Mouse (Mus musculus): ENCODE measurements around the gene Kmt2e. TPM values are rescaled to one million over a fixed set of nuclear protein-coding genes. Genes with fewer than 3 reads are reported as not detected.

The Kmt2e gene
- total and polyA plus RNA-seq, 3 experiments, result 16.2 to 75.6 (median 29.3) TPM

DNA sequence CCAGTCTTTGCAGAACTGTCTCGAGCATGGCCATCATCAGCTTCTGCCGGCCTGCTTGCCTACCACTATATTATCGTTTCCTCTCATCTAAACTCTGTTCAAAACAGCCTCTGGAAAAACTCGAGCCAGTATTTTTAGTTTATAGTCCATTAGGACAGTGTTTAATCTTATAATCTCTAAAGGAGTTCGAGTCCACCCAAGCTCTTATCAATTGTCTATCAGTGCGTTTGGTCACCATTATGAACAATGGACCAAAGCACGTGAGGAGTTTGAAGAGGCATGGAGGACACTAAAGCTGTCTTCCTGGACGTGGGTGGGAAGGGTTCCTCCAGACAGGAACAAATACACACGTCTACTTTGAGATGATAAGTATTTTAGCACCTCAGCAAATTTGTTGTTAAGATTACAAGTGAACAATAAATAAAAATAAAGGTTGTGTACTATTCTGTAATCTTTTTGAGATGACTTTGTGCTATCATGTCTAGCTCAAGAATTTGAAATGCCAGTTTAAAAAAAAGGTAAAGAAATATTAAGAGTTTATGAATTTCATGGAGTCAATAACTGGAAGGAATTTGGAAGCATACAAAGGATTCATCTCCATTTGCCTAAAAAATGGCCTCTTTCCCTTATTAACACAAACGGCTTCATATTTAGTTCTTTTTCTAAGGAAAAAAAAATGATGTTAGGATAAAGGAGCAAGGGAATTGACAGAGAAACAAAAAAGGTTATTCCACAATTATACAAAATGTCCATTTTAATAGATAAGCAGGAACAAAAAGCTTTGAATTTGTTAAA is 3.0 kb upstream of the Kmt2e start:
- H3K4me1 ChIP-seq (ENCODE audit: control insufficient read depth in 1 of 2, insufficient read depth in 2 of 2, low read length in 2 of 2), result peaks cover 13 to 28% of the 10 kb centered on the region in 2 experiments
- no peaks in the 10 kb centered on the region for H3K27me3 ChIP-seq (ENCODE audit: control insufficient read depth in 1 of 2, insufficient read depth in 2 of 2, low read length in 2 of 2)
- peak overlapping the region; percentile 32 to 62 for H3K4me3 ChIP-seq (ENCODE audit: control insufficient read depth in 1 of 2, insufficient read depth in 1 of 2, low read depth in 2 of 2, low read length in 2 of 2)
- peak overlapping the region; percentile 25 for H3K27ac ChIP-seq (ENCODE audit: control insufficient read depth, low read depth, low read length)
- H3K79me2 ChIP-seq (ENCODE audit: control insufficient read depth, insufficient read depth, low read length, poor library complexity), result peaks cover 73% of the 10 kb centered on the region
- peaks cover 5 to 48% of the 10 kb centered on the region in 2 experiments for H3K36me3 ChIP-seq (ENCODE audit: control insufficient read depth in 1 of 2, insufficient read depth in 2 of 2, low read length in 2 of 2)
- H3K9ac ChIP-seq (ENCODE audit: control insufficient read depth, low read depth, low read length, poor library complexity, severe bottlenecking), result peak overlapping the region; percentile 95
- TF ChIP-seq GABPA (IDR thresholded peaks at IDR 0.05; ENCODE audit: low read depth, low read length), result no peak
- TF ChIP-seq MAFK (IDR thresholded peaks at IDR 0.05; ENCODE audit: borderline replicate concordance, low read depth, low read length), result peak; percentile 38; the same call in 1 of the 2 replicates
- 0 out of 2 replicates have a peak, but pooled peaks have one; percentile 18 for TF ChIP-seq ELF1 (IDR thresholded peaks at IDR 0.05; ENCODE audit: low read depth, low read length)
- peak; percentile 52 for TF ChIP-seq USF1 (IDR thresholded peaks at IDR 0.05; ENCODE audit: low read depth, low read length)
- TF ChIP-seq TAL1 (IDR thresholded peaks at IDR 0.05; ENCODE audit: low read length), result no peak
- peak; percentile 87 for TF ChIP-seq BHLHE40 (IDR thresholded peaks at IDR 0.05; ENCODE audit: borderline replicate concordance, low read depth, low read length)
- TF ChIP-seq TCF12 (IDR thresholded peaks at IDR 0.05; ENCODE audit: low read depth, low read length), result no peak
- peak in 1 of 2 experiments; percentile 38; a peak in 1 of 4 replicates for TF ChIP-seq EP300 (IDR thresholded peaks at IDR 0.05; ENCODE audit: low read depth in 1 of 2, low read length in 2 of 2)
- peak; percentile 54; the same call in 1 of the 2 replicates for TF ChIP-seq SIN3A (IDR thresholded peaks at IDR 0.05; ENCODE audit: low read length)
- TF ChIP-seq POLR2AphosphoS2 (IDR thresholded peaks at IDR 0.05; ENCODE audit: low read length), result 0 out of 2 replicates have a peak, but pooled peaks have one; percentile 49
- no peak for TF ChIP-seq ZKSCAN1 (IDR thresholded peaks at IDR 0.05; ENCODE audit: low read depth, low read length)
- TF ChIP-seq NRF1 (IDR thresholded peaks at IDR 0.05; ENCODE audit: insufficient read depth, low read depth, low read length, poor library complexity, severe bottlenecking), result no peak
- 0 out of 2 replicates have a peak, but pooled peaks have one; percentile 16 for TF ChIP-seq HCFC1 (IDR thresholded peaks at IDR 0.05; ENCODE audit: low read depth, low read length)
- TF ChIP-seq KAT2A (conservative IDR thresholded peaks at IDR 0.05; ENCODE audit: low read depth, low read length), result no peak
- peak; percentile 79 for TF ChIP-seq MYC (IDR thresholded peaks at IDR 0.05; ENCODE audit: low read depth, low read length)
- peak; percentile 73 for TF ChIP-seq GATA1 (IDR thresholded peaks at IDR 0.05; ENCODE audit: low read depth, low read length)
- no peak for TF ChIP-seq MYB (IDR thresholded peaks at IDR 0.05; ENCODE audit: low read depth, low read length)
- TF ChIP-seq MXI1 (IDR thresholded peaks at IDR 0.05; ENCODE audit: low read depth, low read length), result peak; percentile 83
- TF ChIP-seq ETS1 (IDR thresholded peaks at IDR 0.05; ENCODE audit: low read depth, low read length), result no peak; the same call in 1 of the 2 replicates
- TF ChIP-seq MAX (IDR thresholded peaks at IDR 0.05; ENCODE audit: low read length), result peak; percentile 74
- TF ChIP-seq ZC3H11A (IDR thresholded peaks at IDR 0.05; ENCODE audit: low read depth, low read length), result no peak
- 0 out of 2 replicates have a peak, but pooled peaks have one; percentile 17 for TF ChIP-seq TBP (IDR thresholded peaks at IDR 0.05; ENCODE audit: low read depth, low read length)
- no peak for TF ChIP-seq ZMIZ1 (IDR thresholded peaks at IDR 0.05; ENCODE audit: low read depth, low read length)
- TF ChIP-seq JUND (IDR thresholded peaks at IDR 0.05; ENCODE audit: low read depth, low read length), result no peak
- peak; percentile 55 for DNase-seq (ENCODE audit: low read depth, low spot score)
- no peaks in the 10 kb centered on the region for H3K9me3 ChIP-seq (replicated peaks; ENCODE audit: insufficient read depth, low read length)
